Mouse (Mus musculus) myocyte (in vitro differentiated cells): ENCODE measurements at regions not wholly inside any gene's neighbourhood (a gene's known extent, or its start where the extent isn't known, plus 50 kb on each side); places are given as distances from the start of the nearest gene placed in this dataset.

ENCODE experiments used
- H3K27me3 ChIP-seq: one replicate; pipeline ENCODE4 v1.6.1; 2011; ENCODE audit not compliant: control insufficient read depth, insufficient read depth, insufficient read length
- H3K36me3 ChIP-seq: one replicate; pipeline ENCODE4 v1.6.1; 2011; ENCODE audit not compliant: control insufficient read depth, insufficient read depth
- H3K4me2 ChIP-seq: one replicate; pipeline ENCODE4 v1.6.1; 2011; ENCODE audit warnings: low read depth, control low read depth
- H3K4me3 ChIP-seq: one replicate; pipeline ENCODE4 v1.5.1; 2011; ENCODE audit warnings: mild to moderate bottlenecking, control low read depth, moderate library complexity
- H3K79me2 ChIP-seq: one replicate; pipeline ENCODE4 v1.6.1; 2011; ENCODE audit not compliant: control insufficient read depth, insufficient read depth
- H3ac ChIP-seq: one replicate; pipeline ENCODE4 v1.6.1; 2011; ENCODE audit not compliant: control insufficient read depth, insufficient read length
- CEBPB ChIP-seq: IDR thresholded peaks from 2 replicates; pipeline ENCODE4 v1.6.1; 2011; ENCODE audit warnings: mild to moderate bottlenecking, moderate library complexity; ENCODE audit not compliant: poor library complexity, insufficient read depth, severe bottlenecking
- E2F4 ChIP-seq: IDR thresholded peaks from one replicate; pipeline ENCODE4 v1.6.1; 2011; ENCODE audit warnings: mild to moderate bottlenecking, control low read depth, moderate library complexity; ENCODE audit not compliant: insufficient read depth
- MAX ChIP-seq: IDR thresholded peaks from one replicate; pipeline ENCODE4 v1.6.1; 2011; ENCODE audit warnings: low read depth, mild to moderate bottlenecking, control low read depth
- MYOD1 ChIP-seq, 3 experiments: IDR thresholded peaks; one replicate each; pipeline ENCODE4 v1.6.1; 2011; ENCODE audit warnings: control low read depth in 2 of 3, low read depth in 2 of 3, mild to moderate bottlenecking in 2 of 3, moderate library complexity in 1 of 3; ENCODE audit not compliant: insufficient read length in 2 of 3, control insufficient read depth in 1 of 3
- MYOG ChIP-seq, 3 experiments: IDR thresholded peaks; one replicate each; pipeline ENCODE4 v1.6.1; 2011; ENCODE audit warnings: control low read depth in 2 of 3, low read depth in 2 of 3, mild to moderate bottlenecking in 2 of 3; ENCODE audit not compliant: insufficient read length in 2 of 3, control insufficient read depth in 1 of 3, insufficient read depth in 1 of 3
- POLR2A ChIP-seq: IDR thresholded peaks from one replicate; pipeline ENCODE4 v1.6.1; 2011; ENCODE audit warnings: low read depth, mild to moderate bottlenecking, control low read depth, moderate library complexity; ENCODE audit not compliant: insufficient read length
- POLR2AphosphoS2 ChIP-seq: IDR thresholded peaks from one replicate; pipeline ENCODE4 v1.6.1; 2011; ENCODE audit warnings: low read depth, control low read depth; ENCODE audit not compliant: insufficient read length
- REST ChIP-seq: IDR thresholded peaks from one replicate; pipeline ENCODE4 v1.6.1; 2011; ENCODE audit warnings: mild to moderate bottlenecking, control low read depth, moderate library complexity; ENCODE audit not compliant: insufficient read depth, insufficient read length
- SRF ChIP-seq: IDR thresholded peaks from one replicate; pipeline ENCODE4 v1.6.1; 2011; ENCODE audit warnings: low read depth; ENCODE audit not compliant: control insufficient read depth, insufficient read length
- TCF12 ChIP-seq: IDR thresholded peaks from one replicate; pipeline ENCODE4 v1.6.1; 2011; ENCODE audit warnings: mild to moderate bottlenecking, control low read depth; ENCODE audit not compliant: poor library complexity, insufficient read depth, severe bottlenecking
- TCF3 ChIP-seq: IDR thresholded peaks from one replicate; pipeline ENCODE4 v1.6.1; 2011; ENCODE audit warnings: low read depth, control low read depth; ENCODE audit not compliant: insufficient read length
- USF1 ChIP-seq: IDR thresholded peaks from one replicate; pipeline ENCODE4 v1.6.1; 2011; ENCODE audit warnings: low read depth, mild to moderate bottlenecking, control low read depth, moderate library complexity

DNA sequence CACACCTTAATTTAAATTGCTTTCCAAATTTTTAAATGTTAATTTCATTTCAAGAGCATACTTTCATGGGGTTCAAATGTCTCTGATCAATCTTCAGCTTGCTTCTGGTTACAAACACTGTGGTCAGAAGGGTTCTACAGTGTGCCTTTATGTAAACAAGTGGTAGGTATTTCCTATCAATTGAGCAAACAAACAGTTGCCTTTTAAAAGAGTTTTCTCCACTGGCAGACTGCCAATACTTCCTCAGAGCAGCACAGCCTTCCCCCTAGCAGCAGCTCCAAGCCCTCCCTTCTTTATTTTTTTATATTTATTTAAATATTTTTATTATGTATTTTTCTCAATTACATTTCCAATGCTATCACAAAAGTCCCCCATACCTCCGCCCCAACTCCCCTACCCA is 977.8 kb downstream of the Fstl5 start:
- H3K79me2 ChIP-seq = no peaks in the 10 kb centered on the region
- TF ChIP-seq E2F4 = no peak
- TF ChIP-seq TCF12 = no peak
- TF ChIP-seq POLR2A = no peak
- no peak for TF ChIP-seq CEBPB
- TF ChIP-seq SRF = no peak
- no peak for TF ChIP-seq USF1
- no peak for TF ChIP-seq REST
- no peak for TF ChIP-seq MYOD1 (IDR thresholded peaks at IDR 0.05; ENCODE audit: control insufficient read depth in 1 of 3, insufficient read length in 2 of 3, low read depth in 2 of 3)
- no peak for TF ChIP-seq POLR2AphosphoS2
- no peak for TF ChIP-seq TCF3
- H3ac ChIP-seq = no peak overlapping the region
- H3K4me3 ChIP-seq = no peak overlapping the region
- H3K27me3 ChIP-seq = no peaks in the 10 kb centered on the region
- no peaks in the 10 kb centered on the region for H3K36me3 ChIP-seq
- H3K4me2 ChIP-seq = no peak overlapping the region

DNA sequence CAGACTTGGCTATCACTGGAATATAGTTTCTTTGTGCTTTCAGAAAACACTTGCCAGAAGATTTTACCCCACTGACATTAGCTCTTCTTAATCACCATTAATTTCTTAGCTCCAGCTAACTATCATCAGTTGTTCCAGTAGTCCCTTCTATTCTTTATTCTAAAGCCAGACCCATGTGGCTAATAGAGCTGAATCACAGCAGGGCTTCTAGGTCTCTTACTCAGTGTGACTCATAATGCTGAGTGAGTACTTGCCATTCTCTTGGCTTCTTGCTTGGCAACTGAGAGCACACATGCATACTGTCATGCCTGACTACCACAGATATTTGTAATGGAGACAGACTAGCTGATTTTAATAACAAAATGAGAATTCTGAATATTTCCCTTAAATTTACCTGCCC is 1001.0 kb downstream of the Fstl5 start:
- H3K79me2 ChIP-seq = no peaks in the 10 kb centered on the region
- H3K27me3 ChIP-seq = no peaks in the 10 kb centered on the region
- no peak overlapping the region for H3K4me2 ChIP-seq
- TF ChIP-seq TCF3 (no peak), REST (no peak), CEBPB (no peak), POLR2AphosphoS2 (no peak), E2F4 (no peak)
- H3K4me3 ChIP-seq = no peak overlapping the region
- H3ac ChIP-seq = no peak overlapping the region
- no peaks in the 10 kb centered on the region for H3K36me3 ChIP-seq

DNA sequence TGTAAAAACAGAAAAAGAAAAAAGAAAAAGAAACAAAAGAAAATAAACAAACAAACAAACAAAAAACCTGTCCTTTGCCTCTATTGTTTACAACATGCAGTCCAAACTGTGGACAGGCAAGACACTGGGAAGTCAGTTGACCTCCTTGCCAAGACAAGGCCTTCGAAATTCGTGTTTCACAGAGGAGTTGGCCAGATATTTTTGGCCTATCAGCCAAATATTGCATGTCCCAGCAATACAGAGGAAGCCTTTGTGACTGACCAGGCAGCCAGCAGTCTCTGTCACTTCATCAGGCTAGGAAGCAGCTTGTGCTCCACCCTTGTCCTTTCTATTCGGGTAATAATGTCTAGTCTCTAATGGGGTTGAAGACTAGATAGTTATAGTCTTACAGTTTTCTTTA is 1017.7 kb downstream of the Fstl5 start:
- no peak overlapping the region for H3K4me3 ChIP-seq
- H3K79me2 ChIP-seq = no peaks in the 10 kb centered on the region
- H3K27me3 ChIP-seq = no peaks in the 10 kb centered on the region
- H3K4me2 ChIP-seq = no peak overlapping the region
- no peak overlapping the region for H3ac ChIP-seq
- no peak for TF ChIP-seq POLR2AphosphoS2
- no peak for TF ChIP-seq REST
- no peak for TF ChIP-seq USF1
- no peak for TF ChIP-seq TCF3
- TF ChIP-seq MAX = no peak
- TF ChIP-seq E2F4 = no peak
- no peak for TF ChIP-seq MYOG (IDR thresholded peaks at IDR 0.05; ENCODE audit: control insufficient read depth in 1 of 3, insufficient read depth in 1 of 3, insufficient read length in 2 of 3, low read depth in 2 of 3)
- no peak for TF ChIP-seq POLR2A
- no peak for TF ChIP-seq SRF
- no peak for TF ChIP-seq TCF12
- no peak for TF ChIP-seq MYOD1 (IDR thresholded peaks at IDR 0.05; ENCODE audit: control insufficient read depth in 1 of 3, insufficient read length in 2 of 3, low read depth in 2 of 3)
- TF ChIP-seq CEBPB = no peak
- H3K36me3 ChIP-seq = no peaks in the 10 kb centered on the region

DNA sequence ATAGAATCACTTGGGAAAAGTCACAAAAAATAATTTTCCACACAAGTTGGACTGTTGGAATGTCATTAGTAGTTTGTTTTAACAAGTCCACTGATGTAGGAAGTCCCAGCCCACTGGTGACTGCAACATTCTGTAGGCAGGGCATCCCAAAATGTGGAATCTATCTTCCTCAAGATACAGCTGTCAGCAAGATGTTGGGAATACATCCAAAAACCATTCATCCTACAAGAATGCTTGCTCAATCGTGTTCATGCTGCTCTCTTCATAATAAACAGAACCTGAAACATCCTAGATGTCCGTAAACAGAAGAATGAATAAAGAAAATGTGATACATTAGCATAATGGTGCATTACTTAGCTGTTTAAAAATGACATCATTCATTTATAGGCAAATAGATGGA is 1038.9 kb downstream of the Fstl5 start:
- Histone ChIP-seq H3K36me3 (no peaks in the 10 kb centered on the region), H3ac (no peak overlapping the region), H3K4me2 (no peak overlapping the region), H3K79me2 (no peaks in the 10 kb centered on the region), H3K27me3 (no peaks in the 10 kb centered on the region), H3K4me3 (no peak overlapping the region)
- TF ChIP-seq CEBPB (peak; percentile 74), USF1 (no peak), REST (no peak), MYOG (IDR thresholded peaks at IDR 0.05; ENCODE audit: control insufficient read depth in 1 of 3, insufficient read depth in 1 of 3, insufficient read length in 2 of 3, low read depth in 2 of 3) (no peak), MYOD1 (IDR thresholded peaks at IDR 0.05; ENCODE audit: control insufficient read depth in 1 of 3, insufficient read length in 2 of 3, low read depth in 2 of 3) (no peak)

DNA sequence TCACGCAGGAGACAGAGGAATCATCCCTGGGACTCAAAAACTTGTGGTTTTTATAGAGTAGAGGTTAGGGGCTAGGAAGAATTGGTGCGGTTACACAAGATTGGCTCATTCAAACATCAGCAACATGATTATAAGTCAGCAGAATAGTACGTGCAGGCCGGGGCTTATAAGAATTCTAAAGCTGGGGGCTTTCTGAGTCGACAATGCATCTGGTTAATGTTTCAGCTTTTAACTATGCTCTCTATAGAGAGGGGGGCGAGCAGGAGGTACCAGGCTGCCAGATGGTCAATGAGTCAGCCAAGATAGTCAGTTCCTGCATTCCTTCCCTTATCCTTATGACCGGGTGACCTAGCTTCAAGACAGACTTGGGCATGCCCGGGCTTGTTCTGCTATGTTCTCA is 1046.5 kb downstream of the Fstl5 start:
- TF ChIP-seq CEBPB (0 out of 2 replicates have a peak, but pooled peaks have one; percentile 67), POLR2A (no peak)
- no peak overlapping the region for H3ac ChIP-seq

More for the DNA sequence above, 1046.5 kb downstream of the Fstl5 start:
- Histone ChIP-seq H3K4me3 (no peak overlapping the region), H3K27me3 (no peaks in the 10 kb centered on the region), H3K79me2 (no peaks in the 10 kb centered on the region), H3K4me2 (peak overlapping the region; percentile 30), H3K36me3 (no peaks in the 10 kb centered on the region)
